Mouse (Mus musculus): ENCODE data around the gene Pla2g16. TPM values are rescaled to one million over a fixed set of nuclear protein-coding genes. Genes with fewer than 3 reads are reported as not detected.

The Pla2g16 gene
- polyA plus RNA-seq, 1 experiment from 2014 or later: 8.8 TPM

DNA sequence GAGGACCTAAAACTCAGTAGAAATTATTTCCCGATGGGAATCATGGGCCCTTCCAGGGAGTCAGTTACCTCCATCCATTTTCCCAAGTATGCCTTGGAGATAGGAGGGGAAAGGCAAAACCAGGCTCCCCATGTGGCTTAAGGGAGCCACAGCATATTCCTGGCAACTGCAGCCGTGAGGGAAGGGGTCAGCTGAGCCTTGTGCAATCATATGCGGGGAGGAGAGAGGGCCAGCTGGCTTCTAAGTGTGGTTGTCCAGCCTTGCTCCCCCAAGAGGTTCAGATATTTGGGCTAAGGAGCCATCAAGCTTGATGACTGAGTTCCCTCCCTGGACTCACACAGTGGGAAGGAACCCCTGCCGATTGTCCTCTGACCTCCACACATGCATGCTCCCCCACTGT, 44.3 kb downstream of the Pla2g16 start:
- ATAC-seq (replicated peaks; ENCODE audit: low FRiP score): no peak
- H3K27ac ChIP-seq: no peak overlapping the region
- no peaks in the 10 kb centered on the region for H3K9me3 ChIP-seq (replicated peaks)
- H3K27me3 ChIP-seq: no peaks in the 10 kb centered on the region
- H3K4me2 ChIP-seq: no peak overlapping the region
- peaks cover 10% of the 10 kb centered on the region for H3K4me1 ChIP-seq
- 79% methylated on average over 4 of the region's 4 CpGs for WGBS
- no peaks in the 10 kb centered on the region for H3K36me3 ChIP-seq
- no peak overlapping the region for H3K4me3 ChIP-seq (replicated peaks)
- no peak overlapping the region for H3K9ac ChIP-seq

DNA sequence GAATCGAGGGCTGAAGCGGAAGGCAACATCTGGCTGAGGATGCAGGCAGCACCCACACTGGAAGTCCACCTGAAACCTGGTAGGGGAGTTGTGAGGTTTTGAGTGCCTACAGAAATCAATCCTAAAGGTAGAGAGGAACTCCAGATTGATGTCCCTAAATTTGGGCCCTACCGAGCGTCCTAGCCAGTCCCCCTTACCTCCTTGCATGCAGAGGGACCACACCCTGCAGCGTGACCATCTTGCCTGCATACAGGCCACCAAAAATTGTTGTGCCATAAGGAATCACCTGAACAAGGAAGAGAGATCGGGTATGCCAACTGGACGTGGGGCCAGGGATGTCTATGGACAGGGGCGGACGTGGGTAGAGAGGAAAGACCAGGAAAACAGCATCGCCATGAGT, 46.8 kb downstream of the Pla2g16 start:
- 94% methylated on average over 10 of the region's 10 CpGs for WGBS

DNA sequence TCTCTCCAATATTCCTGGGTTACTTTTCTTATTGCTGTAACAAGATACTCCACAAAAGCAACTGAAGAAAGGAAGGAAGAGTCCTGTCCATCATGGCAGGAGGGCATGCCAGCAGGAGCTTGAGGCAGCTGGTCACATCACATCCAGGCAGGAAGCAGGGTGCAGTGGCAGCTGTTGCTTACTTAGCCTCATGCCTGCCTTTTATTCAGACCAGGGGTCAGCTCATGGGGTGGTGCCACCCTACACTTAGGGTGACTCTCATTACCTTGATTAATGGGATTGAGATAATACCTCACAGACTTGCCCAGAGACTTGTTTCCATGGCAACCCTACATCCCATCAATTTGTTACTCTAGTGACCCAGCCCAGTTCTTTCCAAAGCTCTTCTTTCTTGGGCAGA, 47.8 kb downstream of the Pla2g16 start:
- Histone ChIP-seq H3K36me3 (no peaks in the 10 kb centered on the region), H3K27ac (no peak overlapping the region), H3K4me3 (replicated peaks) (no peak overlapping the region), H3K27me3 (peaks cover 8% of the 10 kb centered on the region; the same call in 1 of the 2 replicates), H3K4me1 (peaks cover 22% of the 10 kb centered on the region), H3K4me2 (no peak overlapping the region), H3K9me3 (replicated peaks) (no peaks in the 10 kb centered on the region), H3K9ac (no peak overlapping the region)
- no peak for ATAC-seq (replicated peaks; ENCODE audit: low FRiP score)

More for the DNA sequence above, 46.8 kb downstream of the Pla2g16 start:
- H3K9me3 ChIP-seq (replicated peaks): no peaks in the 10 kb centered on the region
- H3K9ac ChIP-seq: no peak overlapping the region
- no peak overlapping the region for H3K4me3 ChIP-seq (replicated peaks)
- no peaks in the 10 kb centered on the region for H3K36me3 ChIP-seq
- H3K4me1 ChIP-seq: peaks cover 22% of the 10 kb centered on the region
- peaks cover 3% of the 10 kb centered on the region; the same call in 1 of the 2 replicates for H3K27me3 ChIP-seq
- H3K27ac ChIP-seq: no peak overlapping the region
- no peak overlapping the region for H3K4me2 ChIP-seq
- ATAC-seq (replicated peaks; ENCODE audit: low FRiP score): no peak

DNA sequence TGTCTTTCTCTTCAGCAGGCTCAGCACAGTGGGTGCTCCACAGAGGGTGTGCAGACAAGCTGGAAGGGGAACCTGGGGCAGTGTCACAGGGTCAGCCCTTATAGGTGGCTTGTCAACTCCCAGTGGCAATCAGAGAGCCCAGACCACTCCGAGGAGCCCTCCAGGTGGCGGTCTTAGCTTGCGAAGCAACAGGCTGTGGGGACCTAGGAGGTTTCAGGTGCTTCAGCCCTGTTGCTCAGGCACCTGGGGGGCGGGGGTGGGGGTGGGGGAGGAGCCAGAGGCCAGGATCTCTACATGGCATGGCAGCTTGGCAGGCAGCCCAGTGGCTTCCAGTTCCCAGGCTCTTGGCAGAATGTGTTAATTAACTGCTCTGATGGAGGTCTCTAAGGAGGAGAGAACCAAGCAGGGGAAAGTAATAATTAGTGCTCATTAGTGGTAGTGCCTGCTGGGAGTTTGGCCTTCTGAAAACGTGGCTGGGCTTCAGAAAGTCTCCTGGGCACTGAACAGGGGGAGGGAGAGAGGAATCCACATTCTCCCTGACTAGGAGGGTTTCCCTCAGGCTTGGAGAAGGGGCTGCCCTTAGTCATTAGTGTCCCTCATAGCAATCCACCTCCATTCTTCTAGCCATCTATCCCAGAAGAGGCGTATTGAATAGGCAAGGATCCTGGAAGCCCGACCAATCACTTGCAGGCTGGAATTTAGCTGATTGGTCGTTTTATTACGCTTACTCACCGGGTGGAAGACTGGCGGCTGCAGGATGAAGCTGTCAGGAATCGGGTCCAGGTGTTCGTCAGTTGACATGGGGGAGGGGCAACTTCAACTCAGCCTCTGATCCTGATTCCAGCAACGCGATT, 48.9 kb downstream of the Pla2g16 start:
- H3K4me3 ChIP-seq (replicated peaks): peak overlapping the region; percentile 36
- peaks cover 22% of the 10 kb centered on the region for H3K4me1 ChIP-seq
- H3K9me3 ChIP-seq (replicated peaks): no peaks in the 10 kb centered on the region
- H3K4me2 ChIP-seq: peak overlapping the region; percentile 72
- H3K9ac ChIP-seq: peak overlapping the region; percentile 33; the same call in 1 of the 2 replicates
- peak; percentile 89 for ATAC-seq (replicated peaks; ENCODE audit: low FRiP score)
- 4% methylated on average over 15 of the region's 15 CpGs for WGBS
- peaks cover 10% of the 10 kb centered on the region; the same call in 1 of the 2 replicates for H3K27me3 ChIP-seq
- peak overlapping the region; percentile 66 for H3K27ac ChIP-seq
- no peaks in the 10 kb centered on the region for H3K36me3 ChIP-seq

DNA sequence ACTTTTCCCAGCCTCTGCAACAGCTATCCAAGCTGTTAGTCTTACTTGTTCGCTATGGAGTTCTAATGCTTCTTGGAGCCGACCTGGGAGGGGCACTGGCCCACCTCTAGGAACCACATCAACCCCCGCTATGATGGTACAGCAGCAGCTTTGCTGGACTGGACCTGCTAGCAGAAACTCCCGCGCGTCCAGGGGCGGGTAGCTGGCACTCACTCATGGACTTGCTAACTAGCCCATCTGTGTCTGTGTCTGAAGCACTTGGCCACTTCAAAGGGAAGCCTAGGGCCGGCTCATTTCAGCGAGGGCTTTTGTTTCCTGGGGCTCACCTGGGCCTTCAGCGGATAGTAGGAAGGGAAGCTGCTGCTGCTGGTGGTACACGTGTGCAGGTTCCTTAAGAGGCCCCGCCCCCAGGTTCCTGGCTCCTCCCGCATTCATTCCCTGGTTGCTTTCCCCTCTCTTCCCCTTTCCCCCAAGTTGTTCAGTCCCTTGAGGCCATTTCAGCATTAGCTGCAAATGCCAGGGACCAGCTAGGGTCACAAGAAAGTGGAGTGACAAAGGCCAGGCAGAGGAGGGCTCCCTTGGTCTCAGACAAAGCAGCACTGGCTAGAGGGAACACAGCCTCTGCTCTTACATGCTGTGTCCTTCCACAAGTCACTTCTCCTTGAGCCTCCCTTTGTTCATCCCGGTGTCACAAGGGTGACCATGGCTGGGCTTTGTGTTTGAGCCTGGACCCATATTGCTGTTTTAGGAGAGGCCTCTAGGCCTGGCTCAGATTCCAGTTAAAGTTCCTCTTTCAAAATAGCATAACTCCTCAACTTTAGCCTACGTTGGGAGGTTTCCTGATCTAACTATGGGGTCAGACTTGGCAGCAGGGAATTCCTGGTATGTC, 49.8 kb downstream of the Pla2g16 start, which contains the start of gene Lgals12:
TSS of gene Lgals12 (minus strand) at position 393 of the 889 bp plus-strand sequence.
- Histone ChIP-seq H3K36me3 (no peaks in the 10 kb centered on the region), H3K27ac (peak within 1 kb of the TSS; percentile 66), H3K4me2 (peak within 1 kb of the TSS; percentile 72), H3K4me1 (peaks cover 25% of the 10 kb centered on the region), H3K27me3 (peaks cover 18% of the 10 kb centered on the region), H3K9me3 (replicated peaks) (no peaks in the 10 kb centered on the region), H3K9ac (peak within 1 kb of the TSS; percentile 33; the same call in 1 of the 2 replicates), H3K4me3 (replicated peaks) (peak within 1 kb of the TSS; percentile 36)
- 8% methylated on average over 15 of the region's 15 CpGs for WGBS
- 0 out of 2 replicates have a peak, but pooled peaks have one; percentile 37 for ATAC-seq (replicated peaks; ENCODE audit: low FRiP score)

DNA sequence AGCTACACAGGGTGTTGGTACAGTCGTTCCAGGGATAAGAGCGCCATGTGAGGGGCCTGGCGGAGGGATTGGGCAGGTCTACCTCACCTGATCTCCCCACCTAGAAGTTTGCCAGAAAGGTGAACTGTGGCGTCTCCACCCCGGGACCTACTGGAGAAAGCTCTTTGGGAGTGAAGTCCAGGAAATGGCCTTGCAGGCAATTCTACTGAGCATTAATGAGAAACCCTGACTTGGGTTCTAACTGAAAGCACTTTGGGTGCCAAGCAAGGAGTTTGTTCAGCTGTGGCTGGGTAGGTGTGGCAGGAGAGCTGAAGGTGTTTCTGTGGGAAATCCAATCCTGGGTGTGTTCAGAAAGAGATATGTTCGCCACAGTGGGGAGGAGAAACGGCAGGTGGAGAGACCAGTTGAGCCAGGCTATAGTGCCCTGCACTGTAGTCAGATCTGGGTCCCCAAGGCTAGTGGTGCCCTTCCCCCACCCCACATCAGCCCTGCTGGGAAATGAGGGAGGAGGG, 50.5 kb downstream of the Pla2g16 start:
- no peak for ATAC-seq (replicated peaks; ENCODE audit: low FRiP score)

DNA sequence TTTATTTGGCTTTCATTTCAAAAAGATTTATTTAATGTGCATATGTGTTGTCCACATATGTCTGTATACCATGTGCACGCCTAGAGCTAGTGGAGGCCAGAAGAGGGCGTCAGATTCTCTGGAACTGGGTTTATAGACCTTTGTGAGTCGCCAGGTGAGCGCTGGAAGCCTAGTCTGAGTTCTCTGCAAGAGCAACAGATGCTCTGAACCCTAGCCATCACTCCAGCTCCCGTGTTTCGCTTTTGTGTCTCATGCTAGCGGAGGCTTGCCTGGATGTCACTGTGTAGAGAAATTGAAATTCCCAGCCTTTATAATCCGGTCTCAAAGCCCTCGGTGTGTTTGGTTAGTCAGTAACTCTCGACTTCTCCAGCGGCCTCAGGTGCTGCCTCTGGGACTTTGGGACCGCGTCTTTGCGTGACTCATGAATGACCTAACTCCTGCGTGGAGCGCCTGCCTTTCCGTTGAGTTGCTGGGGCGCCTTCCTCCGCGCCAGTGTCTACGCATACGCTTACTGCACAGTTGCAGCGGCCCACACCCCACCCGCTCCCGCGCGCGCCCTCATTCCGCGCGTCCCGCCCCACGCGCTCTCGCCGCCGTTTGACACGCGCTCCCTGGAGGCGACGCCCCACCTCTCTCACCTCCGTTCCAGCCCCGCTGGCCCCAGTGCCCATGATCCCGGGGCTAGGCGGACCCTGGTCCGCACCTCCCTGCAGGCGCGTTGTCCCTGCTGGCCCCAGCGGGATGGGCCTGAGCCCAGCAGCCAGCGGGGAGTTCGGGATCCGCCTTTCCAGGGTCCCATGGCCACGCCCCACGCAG, 54.9 kb downstream of the Pla2g16 start, which contains the start of gene Hrasls5:
TSS of gene Hrasls5 (plus strand) at position 600 of the 816 bp plus-strand sequence.
- Histone ChIP-seq H3K4me1 (peaks cover 16% of the 10 kb centered on the region), H3K4me3 (replicated peaks) (peak within 1 kb of the TSS; percentile 46), H3K9me3 (replicated peaks) (no peaks in the 10 kb centered on the region), H3K36me3 (no peaks in the 10 kb centered on the region), H3K27me3 (peaks cover 28% of the 10 kb centered on the region), H3K27ac (no peak within 1 kb of the TSS), H3K4me2 (peak within 1 kb of the TSS; percentile 83), H3K9ac (peak within 1 kb of the TSS; percentile 33; the same call in 1 of the 2 replicates)
- peak; percentile 63 for ATAC-seq (replicated peaks; ENCODE audit: low FRiP score)
- 3% methylated on average over 54 of the region's 54 CpGs for WGBS

More for the DNA sequence above, 50.5 kb downstream of the Pla2g16 start:
- H3K4me3 ChIP-seq (replicated peaks): no peak overlapping the region
- peak overlapping the region; percentile 66; the same call in 1 of the 2 replicates for H3K27ac ChIP-seq
- no peaks in the 10 kb centered on the region for H3K36me3 ChIP-seq
- H3K9me3 ChIP-seq (replicated peaks): no peaks in the 10 kb centered on the region
- 78% methylated on average over 7 of the region's 7 CpGs for WGBS
- H3K4me2 ChIP-seq: no peak overlapping the region
- H3K27me3 ChIP-seq: peaks cover 23% of the 10 kb centered on the region
- no peak overlapping the region for H3K9ac ChIP-seq
- H3K4me1 ChIP-seq: peaks cover 32% of the 10 kb centered on the region

DNA sequence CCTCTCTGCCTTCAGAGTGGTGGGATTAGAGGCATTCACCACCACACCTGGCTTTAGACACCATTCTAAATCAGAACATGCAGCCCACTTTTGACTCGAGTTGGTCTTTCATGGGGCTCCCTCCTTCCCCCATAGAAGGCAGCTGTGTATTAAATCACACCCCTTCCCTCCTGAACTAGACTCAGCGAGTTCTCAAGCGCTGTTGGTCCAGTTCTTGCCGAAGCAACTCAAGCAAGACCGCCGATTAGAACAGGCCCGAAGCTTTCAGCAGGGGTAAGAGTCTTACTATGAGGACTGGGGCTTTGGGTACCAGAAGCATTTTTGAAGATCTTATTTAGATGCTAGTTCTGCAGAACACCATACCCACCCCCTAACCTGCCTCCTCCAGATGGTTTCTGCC, 55.9 kb downstream of the Pla2g16 start:
- Histone ChIP-seq H3K27ac (no peak overlapping the region), H3K9me3 (replicated peaks) (no peaks in the 10 kb centered on the region), H3K9ac (no peak overlapping the region), H3K27me3 (peaks cover 28% of the 10 kb centered on the region), H3K4me3 (replicated peaks) (no peak overlapping the region), H3K4me2 (no peak overlapping the region), H3K4me1 (peaks cover 10% of the 10 kb centered on the region; the same call in 1 of the 2 replicates), H3K36me3 (no peaks in the 10 kb centered on the region)
- ATAC-seq (replicated peaks; ENCODE audit: low FRiP score): no peak
- WGBS: 80% methylated on average over 7 of the region's 7 CpGs

DNA sequence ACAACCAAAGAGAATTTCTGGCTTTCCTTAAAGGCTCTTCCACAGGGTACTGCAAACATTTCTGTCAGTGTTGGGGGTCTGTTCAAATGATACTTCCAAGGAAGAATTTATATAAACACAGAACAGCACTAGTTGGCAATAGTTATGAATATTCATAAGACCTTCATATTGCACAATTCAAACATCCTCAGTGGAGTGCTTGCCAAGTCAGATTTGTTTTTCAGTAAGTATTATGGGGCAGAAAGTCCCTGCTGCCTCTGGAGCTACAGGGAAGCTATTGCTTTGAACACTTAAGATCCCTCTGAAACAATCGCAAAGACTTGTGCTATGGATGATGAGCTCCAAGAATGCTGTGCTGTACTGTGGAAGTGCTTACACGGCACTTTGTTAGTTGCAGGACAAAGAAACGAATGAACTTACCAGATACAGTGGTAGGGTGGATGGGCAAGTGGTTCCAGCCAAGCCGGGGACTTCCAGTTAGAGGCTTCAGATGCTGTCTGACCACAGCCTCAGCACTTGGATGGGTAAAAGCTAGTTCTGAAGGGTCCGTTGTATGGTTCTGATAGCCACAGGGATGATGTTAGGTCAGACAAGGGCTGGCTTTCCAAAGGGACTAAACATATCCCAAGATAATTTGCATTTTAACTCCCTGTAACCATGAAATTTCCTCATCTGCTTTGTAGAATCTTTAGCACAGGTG, 59.1 kb downstream of the Pla2g16 start:
- Histone ChIP-seq H3K9me3 (replicated peaks) (no peaks in the 10 kb centered on the region), H3K4me2 (no peak overlapping the region), H3K9ac (no peak overlapping the region), H3K4me1 (peaks cover 10% of the 10 kb centered on the region; the same call in 1 of the 2 replicates), H3K27me3 (peaks cover 20% of the 10 kb centered on the region), H3K27ac (no peak overlapping the region), H3K36me3 (no peaks in the 10 kb centered on the region), H3K4me3 (replicated peaks) (no peak overlapping the region)
- no peak for ATAC-seq (replicated peaks; ENCODE audit: low FRiP score)
- WGBS: 77% methylated on average over 5 of the region's 5 CpGs

DNA sequence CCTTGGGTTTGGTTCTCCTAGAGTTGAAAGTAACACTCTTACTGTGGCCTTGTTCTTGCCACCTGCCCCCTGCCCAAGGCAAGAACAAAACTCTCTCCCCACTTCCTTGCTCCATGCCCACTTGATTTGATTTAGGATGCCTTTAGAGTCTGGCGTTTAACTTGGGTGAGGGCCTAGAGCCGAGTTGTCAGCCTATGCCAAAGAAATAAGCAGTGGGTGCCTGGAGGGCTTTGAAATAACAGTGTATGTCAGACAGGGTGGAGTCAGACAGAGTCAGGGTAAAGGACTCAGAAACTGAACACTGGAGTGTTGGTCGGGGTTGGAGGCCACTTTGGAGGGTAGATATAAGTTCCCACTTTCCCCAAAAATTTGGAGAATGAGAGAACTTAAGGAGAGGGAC, 59.8 kb downstream of the Pla2g16 start:
- ATAC-seq (replicated peaks; ENCODE audit: low FRiP score): no peak
- 44% methylated on average over 3 of the region's 3 CpGs for WGBS
- peaks cover 7% of the 10 kb centered on the region; the same call in 1 of the 2 replicates for H3K4me1 ChIP-seq
- H3K4me3 ChIP-seq (replicated peaks): no peak overlapping the region
- H3K27me3 ChIP-seq: peaks cover 13% of the 10 kb centered on the region; the same call in 1 of the 2 replicates
- H3K36me3 ChIP-seq: no peaks in the 10 kb centered on the region
- no peak overlapping the region for H3K9ac ChIP-seq
- no peak overlapping the region for H3K4me2 ChIP-seq
- no peaks in the 10 kb centered on the region for H3K9me3 ChIP-seq (replicated peaks)
- no peak overlapping the region for H3K27ac ChIP-seq

Measured in kidney, embryonic 15.5 days (tissue).